In the genomic region with DNA sequence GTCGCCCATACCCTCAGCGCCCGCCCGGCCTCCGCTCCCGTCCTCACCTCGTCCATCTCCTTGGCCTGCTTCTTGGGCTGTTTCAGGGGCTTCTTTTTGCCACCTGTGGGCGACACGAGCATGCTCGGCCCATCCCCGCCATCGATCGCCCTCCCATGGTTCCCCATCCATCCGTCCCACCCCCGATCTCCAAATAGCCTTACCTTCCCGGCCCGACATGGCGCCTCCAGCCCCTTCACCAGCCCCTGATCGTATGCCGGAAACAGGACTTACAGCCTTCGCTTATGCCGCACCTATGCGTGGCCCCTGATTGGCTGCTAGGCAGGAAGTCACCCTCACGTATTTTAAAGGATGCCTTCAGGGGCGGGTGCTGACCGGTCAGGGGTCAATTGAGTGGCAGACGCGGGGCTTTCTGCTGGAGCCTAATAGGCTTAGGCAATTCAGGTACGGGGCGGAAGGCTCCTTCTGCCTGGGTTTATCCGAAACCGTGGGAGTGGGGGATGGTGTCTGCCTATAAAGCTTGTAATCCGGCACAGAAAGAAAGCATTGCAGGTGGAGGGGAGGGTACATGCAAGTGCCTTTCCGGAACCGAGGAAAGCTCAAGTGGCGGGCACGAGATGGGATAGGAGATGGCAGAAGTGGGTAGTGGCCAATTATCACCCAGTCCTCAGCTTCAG, we compare ENCODE assay signal across 8 mouse cellular contexts. TPM values are rescaled to one million over a fixed set of nuclear protein-coding genes. Genes with fewer than 3 reads are reported as not detected.
DNase-seq lines count a peak whose midpoint lies in the region; ATAC-seq and TF ChIP-seq lines count a peak whose summit lies in the region.

A gene (plus strand): TSS at position 370 of the 677 bp plus-strand sequence.
A gene (minus strand): TSS at position 464 of the 677 bp plus-strand sequence.

- in situ Hi-C loops in Patski (cut with MboI; ENCODE audit: low pct_unique_long_range_greater_than_20kb), result no loop called here

- H3K4me1 ChIP-seq in hindbrain, embryonic 13.5 days (replicated peaks), result peaks cover 27% of the 10 kb centered on the region

- WGBS in hindbrain, embryonic 13.5 days, result under 1% methylated on average over 36 of the region's 37 CpGs

- no peak for TF ChIP-seq CTCF in Patski (IDR thresholded peaks at IDR 0.05)

- POLR2A ChIA-PET in Patski (lab: Charles Lee), result interaction anchor here (0.9 to 1.7 kb wide), 2 partner anchors 8 to 9 kb away, joined by 3 to 5 read pairs; a partner anchor contains a TSS

- peak within 1 kb of the TSS; percentile 91 for H3K9ac ChIP-seq in hindbrain, embryonic 13.5 days

- H3K9me3 ChIP-seq in hindbrain, embryonic 13.5 days, result no peaks in the 10 kb centered on the region

- DNase-seq in Patski (ENCODE audit: low read depth, low spot score), result no peak
- peak; percentile 89 for DNase-seq in cerebellum, adult 9-11 months
- DNase-seq in frontal cortex, postnatal 14 days (ENCODE audit: low spot score in 2 of 2), result peak; percentile 83 to 89
- DNase-seq in layer of hippocampus, postnatal 25 days (ENCODE audit: extremely low spot score in 1 of 2, low spot score in 1 of 2), result peak; percentile 68
- DNase-seq in lung, postnatal 14 days, result peak; percentile 81
- DNase-seq in ovary, postnatal 36 days (ENCODE audit: low spot score), result peak; percentile 83
- peak; percentile 85 for DNase-seq in thymus, postnatal 14 days

- peak within 1 kb of the TSS; percentile 96 for H3K4me2 ChIP-seq in hindbrain, embryonic 13.5 days

- H3K36me3 ChIP-seq in hindbrain, embryonic 13.5 days, result peaks cover 28% of the 10 kb centered on the region

- no peaks in the 10 kb centered on the region for H3K27me3 ChIP-seq in Patski
- H3K27me3 ChIP-seq in hindbrain, embryonic 13.5 days, result no peaks in the 10 kb centered on the region

- ATAC-seq in Patski, result peak; percentile 98
- peak; percentile 97 for ATAC-seq in hindbrain, embryonic 13.5 days (ENCODE audit: low FRiP score)

- CTCF ChIA-PET in Patski (lab: Charles Lee), result interaction anchor here (1.9 to 2.9 kb wide), 2 partner anchors 13 to 40 kb away, joined by 6 read pairs; no protein-coding TSS in a partner anchor

- H3K4me3 ChIP-seq in hindbrain, embryonic 13.5 days, result peak within 1 kb of the TSS; percentile 81

- H3K27ac ChIP-seq in hindbrain, embryonic 13.5 days, result peak within 1 kb of the TSS; percentile 82

RNA-seq across cellular contexts. Expression of the first gene that starts in this region (rescaled TPM):
- 8.4 TPM for polyA plus RNA-seq in Patski (2021)
- 14.6 and 14.7 TPM in 2 replicates for polyA plus RNA-seq in hindbrain, embryonic 13.5 days (2015; fragmentation: Nextera tagmentation; extraction: Ambion mirVana)
- total RNA-seq in layer of hippocampus, postnatal 25 days (2021), result 1 to 10 TPM; 8.1 to 8.4 TPM

RNA-seq across cellular contexts. Expression of the second gene that starts in this region (rescaled TPM):
- polyA plus RNA-seq in Patski (2021), result 188 TPM
- polyA plus RNA-seq in hindbrain, embryonic 13.5 days (2015; fragmentation: Nextera tagmentation; extraction: Ambion mirVana), result 741 and 764 TPM in 2 replicates
- 100 to 1,000 TPM; 311 to 321 TPM for total RNA-seq in layer of hippocampus, postnatal 25 days (2021)
